Mouse (Mus musculus): ENCODE measurements at regions not wholly inside any gene's neighbourhood (a gene's known extent, or its start where the extent isn't known, plus 50 kb on each side); places are given as distances from the start of the nearest gene placed in this dataset.

GRCm38 (mm10) chr10:8969016-8969415 lies 83.1 kb upstream of the Sash1 start:
- TF ChIP-seq CTCF (IDR thresholded peaks at IDR 0.05; ENCODE audit: insufficient read depth, low read length), result no peak
- no peak for TF ChIP-seq POLR2A (IDR thresholded peaks at IDR 0.05; ENCODE audit: borderline replicate concordance, extremely low read depth, low read depth, low read length)
